Mouse (Mus musculus) spleen, postnatal 36 days (tissue): Measurements from ENCODE around the gene 4930404N11Rik.
A peak's percentile ranks its signal among the peaks of the same experiment; 100 is the strongest.

ENCODE experiments used
- DNase-seq, 2 experiments: peaks; one replicate each; pipeline ENCODE4 v3.0.0; 2022; ENCODE audit warnings: low spot score in 2 of 2, mixed read lengths in 1 of 2

The 4930404N11Rik gene

DNA sequence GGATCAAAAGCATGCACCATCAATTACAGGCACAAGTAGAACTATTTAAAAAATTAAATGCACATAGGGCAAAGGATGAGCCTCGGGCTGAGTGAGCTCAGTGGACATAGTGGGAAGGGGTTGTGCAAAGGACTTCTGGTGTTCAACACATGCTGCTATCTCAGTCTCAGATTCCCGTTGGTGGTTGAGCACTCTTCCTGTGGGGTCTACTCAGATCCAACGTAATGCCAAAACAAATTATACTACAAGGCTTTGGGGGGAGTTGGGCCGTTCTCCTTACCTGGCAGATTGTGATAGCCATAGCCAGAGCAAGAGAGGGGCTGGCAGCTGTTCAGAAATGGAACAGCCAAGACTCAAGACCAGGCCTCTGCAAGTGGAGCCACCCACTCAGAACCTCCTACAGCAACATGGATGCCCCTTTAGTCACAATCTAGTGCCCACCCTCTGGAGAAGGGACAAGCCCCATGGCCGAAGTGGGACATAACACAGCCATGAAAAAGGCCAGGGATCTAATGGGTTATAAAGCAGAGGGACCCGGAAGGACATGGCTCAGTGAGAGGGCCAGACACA lies 14.3 kb upstream of the 4930404N11Rik start:
- no peak for DNase-seq

DNA sequence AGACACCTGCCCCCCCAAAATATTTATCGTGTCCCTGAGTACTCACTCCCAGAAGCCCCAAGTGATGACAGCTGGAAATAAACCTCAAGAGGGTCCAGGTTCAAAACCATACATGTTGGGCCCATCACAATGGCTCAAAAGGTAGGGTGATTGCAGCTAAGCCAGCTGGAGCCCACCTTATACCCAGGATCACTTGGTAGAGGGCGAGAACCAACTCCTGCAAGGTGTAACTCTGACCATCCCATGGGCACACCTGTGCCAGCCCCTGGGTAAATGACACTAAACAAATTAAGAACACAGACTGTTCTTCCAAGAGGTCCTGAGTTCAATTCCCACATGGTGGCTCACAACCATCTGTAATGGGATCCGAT lies 13.6 kb upstream of the 4930404N11Rik start:
- no peak for DNase-seq

DNA sequence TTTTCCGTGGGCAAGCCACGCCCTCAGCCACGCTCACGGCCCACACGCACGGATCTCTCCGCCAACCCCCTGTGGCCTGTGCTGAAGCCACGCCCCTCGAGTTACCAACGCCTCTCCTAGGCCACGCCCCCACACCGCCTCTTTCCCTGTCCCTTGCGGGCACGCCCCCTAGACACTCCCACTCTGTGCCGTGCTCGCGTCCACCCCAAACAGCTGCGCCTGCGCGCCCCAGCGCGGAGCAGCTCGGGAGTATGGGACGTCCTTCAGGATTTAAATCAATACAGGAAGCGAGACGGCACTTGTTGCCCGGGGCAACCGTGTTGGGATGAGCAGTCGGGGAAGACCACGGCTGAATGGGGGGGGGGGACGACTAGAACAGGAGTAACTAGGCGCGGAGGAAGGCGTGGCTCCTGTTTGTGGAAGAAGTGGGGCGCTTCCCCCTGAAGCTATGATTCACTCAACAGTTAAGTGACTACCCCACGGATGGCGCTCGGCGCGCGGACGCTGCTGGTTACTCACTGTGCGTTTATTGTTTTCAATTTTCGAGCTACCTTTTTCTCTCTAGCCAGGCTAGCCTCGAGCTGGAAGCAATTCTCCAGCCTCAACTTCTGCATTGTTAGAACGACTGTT lies 13.1 kb upstream of the 4930404N11Rik start:
- DNase-seq = peak; percentile 100

- DNase-seq = no peak
Measured at GRCm38 (mm10) chr10:81377793-81378552, 12.4 kb upstream of the 4930404N11Rik start, which contains the start of gene Fzr1. Gene Fzr1, minus strand, starts transcription at chr10:81378516.

DNA sequence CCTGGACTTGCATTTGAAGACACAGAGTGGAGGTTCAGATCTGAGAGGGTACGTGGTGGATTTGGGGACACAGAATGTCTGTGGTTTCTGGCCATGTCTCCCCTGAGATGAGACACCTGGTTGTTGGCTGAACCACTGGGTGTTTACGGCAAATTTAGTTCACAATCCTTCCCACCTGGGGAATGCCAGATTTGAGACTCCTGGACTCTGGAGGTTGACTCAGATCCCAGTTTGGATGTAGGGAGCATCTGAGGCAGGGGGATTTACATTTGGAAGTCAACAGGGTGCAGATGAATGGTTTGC lies 11.7 kb upstream of the 4930404N11Rik start:
- no peak for DNase-seq

DNA sequence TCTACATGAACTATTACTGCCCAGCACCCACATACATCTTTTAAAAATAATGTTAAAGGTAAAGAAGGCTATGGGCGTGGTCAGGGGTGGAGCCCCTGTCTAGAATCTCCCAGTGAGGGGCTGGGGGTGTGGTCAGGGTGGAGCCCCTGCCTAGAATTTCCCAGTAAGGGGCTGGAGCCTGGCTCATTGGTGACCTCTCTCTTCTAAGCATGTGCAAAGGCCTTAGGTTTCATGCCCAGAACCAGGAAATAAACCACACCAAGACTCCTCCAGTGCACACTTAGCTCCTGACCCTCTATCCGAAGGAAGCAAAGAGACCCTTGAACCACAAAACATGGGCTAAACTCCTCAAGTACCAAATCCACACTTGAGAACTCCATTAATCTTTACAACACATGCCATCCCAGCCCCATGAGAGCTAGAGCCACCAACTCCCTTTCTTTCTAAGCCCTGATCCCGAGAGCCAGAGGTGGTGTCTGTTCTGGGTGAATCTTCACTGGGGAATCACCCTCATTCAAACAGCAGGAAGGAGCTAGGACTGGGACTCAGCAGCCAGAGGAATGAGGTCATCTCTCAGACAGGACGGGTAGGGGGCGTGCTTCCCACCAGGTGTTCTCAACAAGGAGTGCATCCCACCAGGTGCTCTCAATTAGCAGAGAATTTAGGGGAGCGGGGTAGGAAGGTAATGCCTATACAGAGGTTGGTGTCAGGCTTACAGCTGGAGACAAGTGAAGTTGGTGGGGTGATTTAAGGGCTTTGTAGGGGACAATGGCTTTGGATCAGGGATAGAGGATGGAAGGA lies 11.1 kb upstream of the 4930404N11Rik start:
- DNase-seq = peak; percentile 55 to 76

DNA sequence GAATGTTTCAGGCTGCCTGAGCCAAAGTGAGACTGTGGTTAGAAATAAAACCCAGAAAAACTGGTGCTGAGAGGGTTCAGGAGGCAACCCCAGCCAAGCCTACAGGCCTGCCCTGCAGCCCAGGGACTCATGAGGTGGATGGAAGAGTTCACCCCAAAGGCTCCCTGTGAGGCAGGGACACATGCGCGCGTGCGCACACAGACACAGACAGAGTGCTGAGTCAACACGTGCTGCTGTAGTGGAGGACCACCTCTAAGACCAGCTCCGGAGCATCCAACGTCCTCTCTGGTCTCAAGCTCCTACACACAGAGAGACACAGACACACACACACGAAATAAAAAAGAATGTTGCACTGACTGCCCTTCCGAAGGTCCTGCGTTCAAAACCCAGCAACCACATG lies 9.7 kb upstream of the 4930404N11Rik start:
- no peak for DNase-seq

DNA sequence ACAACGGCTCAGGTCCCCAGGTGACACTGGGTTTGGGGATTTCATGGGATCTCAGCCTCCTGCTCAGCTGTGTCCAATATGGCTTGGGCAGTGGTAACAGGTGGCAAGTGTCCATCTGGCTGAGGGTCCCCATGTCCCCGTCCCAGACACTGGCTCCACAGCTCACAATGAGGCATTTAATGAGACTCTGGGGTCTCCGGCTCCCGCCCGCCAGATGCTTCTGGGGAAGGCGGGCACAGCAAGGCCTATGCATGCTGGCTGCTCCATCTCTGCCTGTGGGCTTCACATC lies 1.5 kb upstream of the 4930404N11Rik start:
- no peak for DNase-seq

DNA sequence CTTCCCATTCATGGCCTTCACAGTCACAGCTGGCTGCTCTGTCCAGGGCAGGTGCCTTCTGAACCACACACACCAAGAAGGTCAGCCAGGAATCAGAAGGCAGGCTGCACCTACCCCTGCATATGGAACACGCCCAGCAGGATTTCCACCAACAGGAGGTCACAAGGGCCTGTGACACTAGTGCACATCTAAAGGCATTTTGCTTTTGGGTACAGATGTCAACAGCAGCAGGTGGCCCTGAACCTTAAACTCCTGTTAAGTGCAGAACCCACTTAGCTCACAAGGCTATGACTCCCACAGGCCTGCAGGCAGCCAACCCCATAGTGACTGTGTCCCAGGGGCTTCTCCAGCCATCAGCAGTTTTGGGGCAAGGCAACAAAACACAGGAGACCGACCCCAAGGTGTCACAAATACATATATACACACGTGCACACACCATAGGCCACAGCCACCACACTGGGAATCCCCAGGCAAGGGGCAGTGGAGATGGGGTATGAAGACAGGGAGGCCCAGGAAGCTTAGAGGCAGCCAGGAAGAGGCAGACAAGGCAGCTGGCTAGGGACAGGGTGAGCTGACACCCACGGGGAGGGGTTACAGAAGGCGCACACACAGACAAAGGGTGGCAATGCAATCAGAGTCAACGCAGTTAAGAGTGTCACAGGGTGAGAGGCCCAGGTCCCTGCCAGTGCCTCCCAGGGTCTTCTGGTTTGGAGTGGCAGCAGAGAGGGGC lies 1.0 kb upstream of the 4930404N11Rik start:
- DNase-seq = no peak

DNA sequence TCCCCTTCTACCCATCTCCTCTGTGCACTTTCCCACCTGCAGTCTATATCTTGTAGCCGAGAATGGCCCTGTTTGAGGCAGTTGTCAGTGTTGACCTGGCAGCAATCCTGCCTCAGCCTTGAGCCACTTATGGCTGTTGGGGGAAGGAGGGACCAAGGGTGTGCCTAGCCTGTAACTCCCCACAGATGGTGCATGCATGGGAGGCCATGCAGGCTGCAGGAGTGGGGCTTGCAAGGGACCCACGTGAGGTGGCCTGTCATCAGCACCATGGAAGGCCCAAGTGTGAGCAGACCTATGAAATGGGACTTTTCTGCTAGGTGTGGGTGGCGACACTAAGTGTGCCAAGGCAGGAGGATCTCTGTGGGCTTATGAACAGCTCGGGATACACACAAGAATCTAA lies 543 bp downstream of the 4930404N11Rik start:
- DNase-seq = no peak

DNA sequence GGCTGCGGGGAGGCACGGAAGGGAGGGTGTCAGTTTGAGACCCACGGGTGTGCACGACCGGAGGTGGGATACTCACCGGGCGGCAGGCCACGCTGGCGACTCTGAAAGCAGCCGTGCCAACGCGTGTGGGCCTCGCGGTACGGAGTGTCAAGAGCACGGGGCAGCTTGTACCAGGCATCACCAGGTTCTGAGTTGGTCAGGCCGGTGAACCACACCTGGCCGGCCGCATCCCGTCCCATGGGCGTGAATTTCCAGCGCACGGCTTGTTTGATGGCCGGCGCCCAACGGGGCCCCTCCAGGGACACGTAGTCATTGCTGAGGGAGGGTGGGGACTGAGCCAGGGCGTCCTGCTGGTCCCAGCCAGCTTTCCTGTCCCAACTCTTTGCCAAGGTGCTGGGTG lies 950 bp downstream of the 4930404N11Rik start:
- no peak for DNase-seq

- DNase-seq = no peak
Measured at GRCm38 (mm10) chr10:81363436-81364346, 1.9 kb downstream of the 4930404N11Rik start.

GRCm38 (mm10) chr10:81362336-81362949 lies 3.2 kb downstream of the 4930404N11Rik start:
- DNase-seq = peak; percentile 56 to 77

DNA sequence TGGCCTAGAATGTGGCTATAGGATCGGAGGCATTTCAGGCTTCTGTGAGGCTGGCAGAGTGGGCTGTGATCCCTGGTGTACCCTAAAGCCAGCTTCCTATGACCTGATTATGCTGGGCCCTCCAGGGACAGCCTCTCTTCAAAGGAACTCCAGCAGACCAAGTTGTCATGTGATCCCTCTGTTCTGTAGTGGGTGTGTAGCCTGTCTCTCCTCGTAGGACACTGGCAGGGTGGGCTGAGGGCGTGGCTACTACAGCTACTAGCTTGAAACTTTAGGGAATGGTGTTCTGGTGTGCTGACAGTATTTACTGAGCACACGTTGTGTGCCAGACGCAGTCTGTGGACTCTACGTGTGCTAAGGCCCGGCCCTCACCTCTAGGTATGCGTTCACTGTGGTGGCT lies 4.9 kb downstream of the 4930404N11Rik start:
- DNase-seq = no peak

DNA sequence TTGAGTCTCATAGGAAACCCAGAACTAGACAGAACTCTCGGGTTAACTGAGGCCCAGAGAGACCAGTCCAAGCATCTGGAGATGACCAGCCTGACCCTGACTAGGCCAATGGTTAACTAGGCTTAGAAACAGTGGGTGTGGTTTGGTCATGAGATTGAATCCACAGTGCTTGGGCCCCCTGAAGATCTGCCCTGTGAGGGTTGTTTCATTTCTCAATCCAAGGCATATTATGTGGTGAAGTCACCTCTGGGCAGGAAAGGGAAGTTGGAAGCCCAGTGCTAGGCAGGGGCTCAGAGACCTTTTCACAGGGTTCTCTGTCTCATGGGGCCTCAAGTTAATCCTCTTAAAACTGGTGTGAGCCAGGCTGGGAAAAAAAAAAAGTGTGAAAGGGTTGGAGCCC lies 6.8 kb downstream of the 4930404N11Rik start:
- DNase-seq = no peak

- no peak for DNase-seq
Measured at GRCm38 (mm10) chr10:81358209-81358608, 7.4 kb downstream of the 4930404N11Rik start.

DNA sequence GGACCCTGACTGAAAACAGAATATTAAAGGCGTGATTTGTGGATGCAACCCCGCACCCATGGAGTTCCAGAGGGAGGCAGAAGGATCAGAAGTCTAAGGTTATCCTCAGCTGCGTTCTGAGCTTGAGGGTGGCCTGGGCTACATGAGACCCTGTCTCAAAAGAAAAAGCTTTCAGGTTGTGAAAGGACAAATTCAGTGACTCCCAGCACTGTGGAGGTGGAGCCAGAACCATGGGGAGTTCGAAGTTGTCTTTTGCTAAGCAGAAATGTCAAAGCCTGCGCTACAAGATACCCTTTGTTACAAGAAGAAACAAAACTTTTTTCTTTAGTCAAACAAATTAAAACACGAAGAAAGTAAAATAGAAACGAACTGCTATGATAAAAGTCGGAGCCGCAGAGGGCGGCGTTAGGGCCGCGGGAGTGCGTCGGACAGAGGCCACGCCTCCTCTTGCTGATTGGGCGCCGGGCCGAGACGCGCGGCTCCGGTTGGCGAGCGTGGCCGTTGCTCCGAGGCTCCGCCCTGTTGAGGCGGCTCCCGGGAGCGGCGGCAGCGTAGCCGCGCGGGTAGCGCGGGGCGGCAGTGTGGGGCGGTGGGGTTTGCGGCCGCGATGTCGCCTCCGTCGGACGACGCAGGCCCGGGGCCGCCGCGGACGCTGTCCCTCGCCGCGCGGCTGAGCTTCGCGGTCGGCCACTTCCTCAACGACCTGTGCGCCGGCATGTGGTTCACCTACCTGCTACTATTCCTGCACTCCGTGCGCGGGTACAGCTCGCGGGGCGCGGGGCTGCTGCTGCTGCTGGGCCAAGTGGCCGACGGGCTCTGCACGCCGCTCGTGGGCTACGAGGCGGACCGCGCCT lies 8.4 kb downstream of the 4930404N11Rik start, which contains the start of gene Mfsd12:
Mfsd12 (plus strand) TSS at position 501 of the 854 bp plus-strand sequence.
- DNase-seq = peak; percentile 91 to 92

- DNase-seq = peak; percentile 68 to 73
Measured at GRCm38 (mm10) chr10:81356352-81356990, 9.1 kb downstream of the 4930404N11Rik start.

GRCm38 (mm10) chr10:81355533-81355932 lies 10.1 kb downstream of the 4930404N11Rik start:
- DNase-seq = no peak
